Mouse (Mus musculus): Measurements from ENCODE around the gene Znrd1. TPM values are rescaled to one million over a fixed set of nuclear protein-coding genes. Genes with fewer than 3 reads are reported as not detected.
"Not testable (repeated sequence)": the region's sequence is repeated elsewhere in the genome, so short reads cannot be mapped to it uniquely, and the experiment has no call there.

Gene Znrd1
- total RNA-seq (2021): 10 to 100 TPM; 16.1 to 17.7 TPM
- long read RNA-seq, experiment 1, transcript Znrd1-202 (5 exons, 710 nt): major isoform, 20 of 21 reads
- long read RNA-seq, experiment 1, partial matches to known transcripts: 0 of 21 reads
- long read RNA-seq, experiment 1, other reads (novel, unspliced or antisense): 1 of 21 reads
- long read RNA-seq, experiment 2, transcript Znrd1-202 (5 exons, 710 nt): major isoform, 17 of 23 reads
- long read RNA-seq, experiment 2, partial matches to known transcripts: 2 of 23 reads
- long read RNA-seq, experiment 2, other reads (novel, unspliced or antisense): 1 of 23 reads

DNA sequence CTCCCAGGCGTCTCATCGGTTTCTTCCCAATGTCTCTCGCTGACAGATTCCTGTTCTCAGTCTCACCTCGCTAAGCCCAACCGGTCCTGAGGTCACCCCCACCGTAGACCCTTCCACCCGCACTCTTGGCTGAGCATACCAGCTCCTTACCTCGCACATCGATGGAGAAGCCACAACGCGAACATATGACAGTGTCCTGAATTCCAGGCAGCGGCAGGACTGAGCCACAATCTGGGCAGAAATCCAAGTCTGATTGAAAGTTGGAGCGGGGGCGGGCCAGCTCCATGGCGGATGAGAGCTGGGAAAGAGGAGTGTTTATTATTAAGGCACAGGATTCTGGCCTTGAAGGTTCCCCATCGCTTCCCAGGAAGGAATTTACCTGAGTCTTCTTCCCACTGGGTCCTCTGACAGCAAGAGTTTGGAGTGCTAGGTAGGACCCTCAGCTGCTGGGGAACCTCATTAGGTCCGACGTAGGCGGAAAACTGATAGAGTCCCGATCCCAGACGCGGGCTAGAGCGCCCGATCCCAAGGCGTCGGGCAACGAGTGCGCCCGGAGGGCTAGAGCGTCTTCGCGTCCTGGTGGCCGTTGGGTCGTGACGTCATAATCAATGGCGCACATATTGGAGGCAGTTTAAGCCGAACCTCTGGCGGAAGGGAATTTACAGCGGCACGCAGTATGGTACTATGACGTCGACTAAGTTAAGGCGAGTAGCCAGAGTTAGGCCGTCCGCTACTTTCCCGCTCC lies at the start of gene Znrd1, which contains the start of gene Znrd1as:
Gene Znrd1 (minus strand): TSS at position 561 of the 745 bp plus-strand sequence.
Gene Znrd1as (plus strand): TSS at position 594 of the 745 bp plus-strand sequence.
- DNase-seq: peak; percentile 88 to 91
- intact Hi-C loops (cut with DNase I): loop anchor here (5.0 kb wide), 1 partner anchor 121 kb away; the partner anchor contains the start of gene Trim26

GRCm38 (mm10) chr17:37003366-37003765 lies 45.0 kb upstream of the Znrd1 start:
- intact Hi-C loops (cut with DNase I): no loop called here
- DNase-seq: no peak

DNA sequence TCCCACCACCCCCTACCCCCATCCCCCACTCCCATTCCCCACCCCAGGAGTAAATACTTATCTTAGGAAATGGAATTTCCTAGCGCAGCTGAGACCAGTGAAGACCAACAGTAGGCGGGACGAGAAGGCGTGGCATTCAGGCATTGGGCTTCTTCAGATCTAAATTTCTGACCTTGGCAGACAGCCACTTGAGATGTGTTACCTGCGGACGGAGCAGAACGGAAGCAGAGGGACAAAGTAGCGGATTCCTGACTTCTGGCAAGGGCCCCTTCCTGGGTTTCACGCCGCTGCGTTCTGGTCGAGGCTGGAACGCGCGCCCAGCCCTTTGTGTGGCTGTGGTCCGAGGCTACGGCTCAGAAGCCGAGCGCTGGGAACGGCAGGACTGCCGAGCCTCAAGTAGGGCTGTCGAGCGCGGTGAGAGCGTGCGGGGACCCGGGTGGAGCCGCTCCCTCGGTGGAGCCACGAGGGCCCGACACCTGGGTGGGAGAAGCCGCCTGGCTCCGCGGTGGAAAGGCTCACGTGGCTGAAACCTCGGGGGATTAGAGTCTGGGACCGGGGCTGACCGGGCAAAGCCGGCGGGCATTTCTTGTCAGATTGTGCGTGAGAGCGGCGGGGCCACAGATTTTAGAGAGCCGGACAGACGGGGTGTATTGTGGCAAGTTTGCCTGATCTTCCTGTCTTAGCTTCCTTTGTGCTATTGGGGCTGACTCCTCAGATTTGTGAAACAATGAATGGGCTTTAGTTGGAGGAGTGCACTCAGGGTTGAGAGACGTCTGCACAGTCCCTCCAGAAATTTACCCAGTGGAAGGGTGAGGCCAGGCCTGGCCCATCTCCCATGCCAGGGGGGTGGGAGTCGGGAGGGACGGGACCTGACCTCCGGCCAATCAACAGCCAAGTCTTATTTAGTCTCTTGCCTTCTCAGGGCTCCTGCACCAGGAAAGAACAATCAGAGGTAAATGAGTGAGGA lies 44.3 kb upstream of the Znrd1 start:
- intact Hi-C loops (cut with DNase I): no loop called here
- peak; percentile 6 to 18 for DNase-seq

GRCm38 (mm10) chr17:37000863-37001262 lies 42.5 kb upstream of the Znrd1 start, which contains the start of gene Zfp57:
Gene Zfp57, plus strand, starts transcription at chr17:37001163.
- intact Hi-C loops (cut with DNase I): no loop called here
- DNase-seq: no peak

- DNase-seq: no peak
- intact Hi-C loops (cut with DNase I): loop anchor here (5.0 kb wide), 1 partner anchor 86 kb away; no protein-coding TSS in a partner anchor
These were observed 40.1 kb upstream of the Znrd1 start for GRCm38 (mm10) chr17:36998477-36998876.

- peak; percentile 50 to 66 for DNase-seq
- intact Hi-C loops (cut with DNase I): loop anchor here (5.0 kb wide), 1 partner anchor 85 kb away; no protein-coding TSS in a partner anchor
These were observed 38.8 kb upstream of the Znrd1 start for GRCm38 (mm10) chr17:36997033-36997735.

GRCm38 (mm10) chr17:36995448-36995847 lies 37.1 kb upstream of the Znrd1 start:
- intact Hi-C loops (cut with DNase I): loop anchor here (5.0 kb wide), 1 partner anchor 83 kb away; no protein-coding TSS in a partner anchor
- no peak for DNase-seq

DNA sequence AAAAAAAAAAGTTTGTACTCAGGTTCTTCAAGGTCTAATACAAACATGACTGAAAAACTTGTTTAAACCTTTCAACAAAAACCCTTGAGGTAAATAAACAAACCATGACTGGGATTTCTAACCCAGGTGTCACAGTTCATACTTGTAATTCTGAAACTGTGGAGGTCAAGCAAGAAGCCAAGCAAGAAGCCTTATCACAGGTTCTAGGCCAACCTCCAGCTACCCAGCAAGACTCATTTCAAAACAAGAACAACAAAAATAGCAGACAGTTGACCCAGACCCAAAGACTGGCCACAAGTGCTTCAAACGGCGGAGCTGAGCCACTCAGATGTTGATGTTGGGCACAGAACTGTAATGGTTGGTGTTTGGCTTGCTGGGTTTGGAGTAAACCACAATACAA lies 36.2 kb upstream of the Znrd1 start:
- no peak for DNase-seq
- intact Hi-C loops (cut with DNase I): no loop called here

DNA sequence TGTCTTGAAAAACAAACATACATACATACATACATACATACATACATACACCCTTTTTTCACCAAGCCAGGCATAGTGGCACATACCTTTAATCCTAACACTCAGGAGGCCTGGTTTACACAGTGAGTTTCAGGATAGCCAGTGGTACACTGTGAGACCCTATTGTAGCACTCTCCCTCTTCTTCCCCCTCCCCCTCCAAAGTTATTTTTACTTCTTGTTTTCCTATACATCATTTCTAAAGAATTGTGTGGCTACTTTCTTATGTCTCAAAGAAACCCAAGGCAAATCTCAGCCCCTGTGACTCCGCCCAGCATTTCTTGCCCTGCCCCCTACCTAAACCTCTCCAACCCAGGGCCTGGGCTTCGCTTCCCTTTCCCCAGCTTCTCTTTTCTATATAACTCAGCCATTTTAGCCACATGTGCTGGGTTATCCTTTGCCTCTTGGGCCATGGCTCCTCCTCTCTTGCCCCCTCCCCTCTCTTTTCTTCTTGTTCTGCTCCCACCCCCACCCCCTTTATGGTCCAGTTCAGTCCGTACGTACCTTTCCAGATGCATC lies 35.5 kb upstream of the Znrd1 start:
- intact Hi-C loops (cut with DNase I): no loop called here
- DNase-seq: no peak

GRCm38 (mm10) chr17:36992336-36993104 lies 34.2 kb upstream of the Znrd1 start:
- no peak for DNase-seq
- intact Hi-C loops (cut with DNase I): no loop called here

GRCm38 (mm10) chr17:36990630-36991029 lies 32.3 kb upstream of the Znrd1 start:
- DNase-seq; intact Hi-C loops (cut with DNase I): not testable (repeated sequence)

DNA sequence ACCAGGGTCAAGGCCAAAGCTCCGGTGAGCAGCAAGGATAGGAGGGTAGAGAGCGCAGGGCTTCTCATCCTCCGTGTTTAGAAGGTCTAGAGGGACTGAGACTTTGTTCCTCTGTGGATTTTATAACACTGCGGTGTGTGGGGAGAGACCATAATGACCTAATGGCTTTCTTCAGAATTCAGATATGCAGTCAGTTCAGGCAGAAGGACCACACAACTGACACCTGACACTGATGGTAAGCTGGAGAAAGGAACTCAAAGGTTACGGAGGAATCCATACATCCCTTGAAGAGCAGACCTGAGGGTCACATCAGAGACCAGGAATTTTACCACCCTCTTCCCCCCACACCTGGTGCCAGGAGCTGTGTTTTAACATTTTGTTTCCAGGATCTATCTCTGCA lies 31.1 kb upstream of the Znrd1 start, which contains the start of gene H2-M5:
Gene H2-M5 (minus strand): TSS at position 101 of the 400 bp plus-strand sequence.
- intact Hi-C loops (cut with DNase I): no loop called here
- DNase-seq: no peak

DNA sequence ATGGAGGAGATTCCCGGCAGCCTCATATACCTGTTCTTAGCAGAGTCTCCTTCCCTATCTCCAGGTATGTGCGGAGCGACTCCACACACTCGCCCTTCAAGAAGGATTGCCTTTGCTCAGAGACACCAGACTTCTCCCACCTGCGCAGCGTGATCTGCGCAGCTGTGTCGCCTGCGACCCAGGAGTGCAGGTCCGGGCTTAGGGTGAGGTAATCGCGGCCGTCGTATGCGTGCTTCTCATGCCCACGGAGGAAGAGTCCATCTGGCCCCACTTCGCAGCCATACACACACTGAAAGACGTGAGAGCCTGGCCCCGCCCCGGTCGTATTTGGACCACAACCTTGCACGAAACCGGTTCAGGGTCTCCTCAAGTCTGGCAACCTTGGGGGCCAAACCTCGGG lies 30.1 kb upstream of the Znrd1 start:
- intact Hi-C loops (cut with DNase I): no loop called here
- DNase-seq: no peak

DNA sequence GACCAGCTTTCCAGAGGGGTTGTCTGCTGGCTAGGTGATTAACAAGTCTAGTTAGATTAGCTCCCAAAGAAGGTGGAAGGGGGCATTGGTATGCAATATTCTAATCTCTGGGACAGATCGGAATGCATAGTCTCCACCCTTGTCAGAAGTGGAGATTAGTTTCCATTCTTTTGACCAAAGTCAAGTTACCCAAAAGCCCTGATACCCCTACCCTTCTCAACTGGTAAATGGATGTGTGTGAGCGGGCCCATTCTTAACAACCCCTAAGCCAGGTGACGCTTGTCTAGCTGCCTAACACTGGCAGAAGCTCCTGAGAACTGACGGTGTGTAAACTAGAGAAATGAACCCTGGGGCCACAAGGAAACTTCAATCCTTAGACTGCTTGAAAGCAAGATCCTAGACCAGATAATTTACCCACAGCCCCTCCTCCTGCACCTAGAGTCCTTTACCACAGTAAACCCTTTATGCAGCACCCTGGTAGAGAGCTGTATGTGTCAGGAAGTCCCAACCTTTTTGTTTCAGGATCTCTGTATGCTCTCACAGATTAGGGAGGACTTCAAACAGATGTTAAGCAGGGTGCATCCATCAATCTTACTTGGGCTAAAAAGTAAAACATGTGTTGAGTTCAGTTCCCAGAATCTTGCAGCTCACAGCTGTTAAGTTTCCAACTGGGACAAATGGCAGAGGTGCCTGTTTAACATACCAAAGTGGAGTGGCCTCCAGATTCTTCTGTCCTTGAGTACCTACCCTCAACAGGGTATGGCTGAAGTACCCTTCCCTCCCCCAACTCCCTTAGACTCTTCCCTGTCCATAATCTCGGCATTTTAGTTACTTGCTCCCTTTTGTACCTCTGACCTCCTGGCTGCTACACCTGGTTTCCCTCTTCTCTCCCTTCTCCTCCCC lies 24.1 kb upstream of the Znrd1 start:
- intact Hi-C loops (cut with DNase I): no loop called here
- no peak for DNase-seq

DNA sequence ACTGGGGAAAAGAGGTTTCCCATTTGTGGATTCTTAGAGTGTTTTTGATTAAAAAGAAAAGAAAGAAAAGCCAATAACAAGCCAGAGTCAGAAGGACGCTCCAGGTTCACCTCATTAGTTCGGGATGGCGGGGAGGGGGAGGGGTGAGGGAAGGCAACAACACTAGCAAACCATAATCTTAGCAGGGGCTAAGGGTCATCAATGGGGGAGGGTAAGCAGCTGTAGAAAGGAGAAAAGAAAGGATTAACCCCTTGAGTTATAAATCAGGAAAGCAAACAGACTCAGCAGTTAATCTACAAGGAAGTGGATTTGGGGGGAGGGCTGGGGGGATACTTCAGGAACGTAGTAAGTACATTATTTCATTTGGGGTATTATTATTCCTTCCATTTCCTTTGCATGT lies 23.5 kb upstream of the Znrd1 start:
- intact Hi-C loops (cut with DNase I): no loop called here

GRCm38 (mm10) chr17:36981221-36981813 lies 23.0 kb upstream of the Znrd1 start, which contains the start of gene 2410137M14Rik:
Gene 2410137M14Rik, minus strand, starts transcription at chr17:36981237.
- intact Hi-C loops (cut with DNase I): no loop called here
- DNase-seq: peak in 1 of 2 experiments; percentile 18

More for the DNA sequence above, 23.5 kb upstream of the Znrd1 start:
- DNase-seq: no peak

DNA sequence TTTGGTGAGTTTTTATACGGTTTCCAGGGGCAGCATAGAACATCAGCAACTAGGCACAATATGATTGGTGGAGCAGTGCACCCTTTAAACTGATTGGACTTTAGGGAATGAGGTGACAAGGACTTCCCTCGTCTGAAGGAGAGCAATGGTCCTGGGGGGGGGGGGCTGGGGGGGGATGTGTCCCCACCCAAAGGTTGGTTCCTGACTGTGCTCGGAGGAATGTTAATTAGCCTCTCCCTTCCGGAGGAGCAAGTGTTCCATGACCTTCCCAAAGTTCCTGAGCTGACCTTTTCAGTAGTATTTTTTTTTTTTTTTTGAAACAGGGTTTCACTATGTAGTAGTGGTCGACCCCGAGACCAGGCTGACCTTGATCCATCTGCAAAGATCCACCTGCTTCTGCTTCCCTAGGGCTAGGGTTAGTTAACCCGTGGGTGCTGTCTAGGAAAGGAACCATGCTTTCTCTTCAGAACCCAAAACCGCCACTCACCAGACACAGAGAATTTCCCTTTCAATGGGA lies 15.0 kb upstream of the Znrd1 start:
- no peak for DNase-seq
- intact Hi-C loops (cut with DNase I): no loop called here
